Mouse (Mus musculus) ES-E14 (cell line): ENCODE data around the gene Bdkrb2.

Source experiments
- CHD2 ChIP-seq: IDR thresholded peaks from 2 replicates; pipeline ENCODE4 v1.6.1; 2014; ENCODE audit warnings: mild to moderate bottlenecking, low read depth, low read length, inconsistent platforms
- HCFC1 ChIP-seq: IDR thresholded peaks from 2 replicates; pipeline ENCODE4 v1.6.1; 2012; ENCODE audit warnings: low read length, inconsistent platforms, borderline replicate concordance; ENCODE audit not compliant: insufficient read depth
- MAFK ChIP-seq: IDR thresholded peaks from 2 replicates; pipeline ENCODE4 v1.6.1; 2014; ENCODE audit warnings: mild to moderate bottlenecking, low read depth, low read length, inconsistent platforms; ENCODE audit not compliant: insufficient read depth
- ZC3H11A ChIP-seq: IDR thresholded peaks from 2 replicates; pipeline ENCODE4 v1.6.1; 2012; ENCODE audit warnings: low read depth, mild to moderate bottlenecking, inconsistent platforms, low read length, borderline replicate concordance

GRCm38 (mm10) chr12:105563726-105564275, 775 bp downstream of the Bdkrb2 start:
- TF ChIP-seq MAFK (no peak), ZC3H11A (no peak), CHD2 (no peak), HCFC1 (no peak)
